Mouse (Mus musculus) CH12.LX (cell line): ENCODE measurements at regions not wholly inside any gene's neighbourhood (a gene's known extent, or its start where the extent isn't known, plus 50 kb on each side); places are given as distances from the start of the nearest gene placed in this dataset.

Experiments used
- POLR2A ChIP-seq: IDR thresholded peaks from 2 replicates; pipeline ENCODE4 v1.6.1; 2011; ENCODE audit warnings: low read depth, mild to moderate bottlenecking, improper control_type of control experiment, low read length
- RAD21 ChIP-seq: IDR thresholded peaks from 2 replicates; pipeline ENCODE4 v1.6.1; 2011; ENCODE audit warnings: low read depth, mild to moderate bottlenecking, low read length, improper control_type of control experiment, moderate library complexity
- SMC3 ChIP-seq: IDR thresholded peaks from 2 replicates; pipeline ENCODE4 v1.6.1; 2011; ENCODE audit warnings: low read depth, low read length, improper control_type of control experiment

GRCm38 (mm10) chr12:50932496-50932895 lies 283.6 kb upstream of the Prkd1 start:
- TF ChIP-seq SMC3: no peak
- no peak for TF ChIP-seq POLR2A
- no peak for TF ChIP-seq RAD21
